Mouse (Mus musculus): ENCODE results near the gene C1qtnf1.

DNA sequence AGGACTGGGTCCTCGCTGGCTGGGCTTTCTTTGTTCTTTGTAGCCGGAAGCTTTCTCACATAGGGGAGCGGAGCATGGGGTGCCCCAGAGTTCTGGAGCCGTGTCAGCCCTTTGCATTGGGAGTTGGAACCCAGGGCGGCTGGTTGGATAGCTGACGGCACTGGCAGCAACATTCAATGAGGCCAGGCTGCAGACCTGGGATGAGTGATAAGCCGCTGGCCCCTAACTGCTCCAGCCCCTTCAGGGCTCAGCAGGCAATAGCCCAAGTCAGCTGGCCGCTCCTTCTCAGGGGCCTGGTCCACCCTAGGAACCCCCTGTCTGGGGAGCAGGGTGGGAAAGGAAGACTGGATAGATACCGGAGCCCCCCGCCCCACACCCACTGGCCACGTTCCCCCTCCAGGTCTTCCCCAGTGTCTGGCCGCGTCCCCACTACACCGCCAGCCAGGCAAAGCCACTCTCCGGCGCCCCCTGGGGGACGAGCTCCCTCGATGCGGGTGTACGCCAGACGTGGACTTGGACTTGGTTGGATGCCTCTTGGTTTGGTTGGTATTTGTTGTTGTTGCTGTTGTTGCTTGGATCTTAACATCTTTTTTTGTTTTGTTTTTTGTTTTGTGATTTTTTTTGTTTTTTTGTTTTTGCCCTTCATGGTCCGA is 62.7 kb downstream of the C1qtnf1 start:
- no peak for TF ChIP-seq CHD2 (IDR thresholded peaks at IDR 0.05; ENCODE audit: low read depth, low read length)
- TF ChIP-seq ZNF384 (IDR thresholded peaks at IDR 0.05; ENCODE audit: low read depth, low read length), result no peak
- no peak for TF ChIP-seq HCFC1 (IDR thresholded peaks at IDR 0.05; ENCODE audit: borderline replicate concordance, insufficient read depth, low read length)
